Mouse (Mus musculus): Measurements from ENCODE around the gene Rpl37.

Rpl37 gene

DNA sequence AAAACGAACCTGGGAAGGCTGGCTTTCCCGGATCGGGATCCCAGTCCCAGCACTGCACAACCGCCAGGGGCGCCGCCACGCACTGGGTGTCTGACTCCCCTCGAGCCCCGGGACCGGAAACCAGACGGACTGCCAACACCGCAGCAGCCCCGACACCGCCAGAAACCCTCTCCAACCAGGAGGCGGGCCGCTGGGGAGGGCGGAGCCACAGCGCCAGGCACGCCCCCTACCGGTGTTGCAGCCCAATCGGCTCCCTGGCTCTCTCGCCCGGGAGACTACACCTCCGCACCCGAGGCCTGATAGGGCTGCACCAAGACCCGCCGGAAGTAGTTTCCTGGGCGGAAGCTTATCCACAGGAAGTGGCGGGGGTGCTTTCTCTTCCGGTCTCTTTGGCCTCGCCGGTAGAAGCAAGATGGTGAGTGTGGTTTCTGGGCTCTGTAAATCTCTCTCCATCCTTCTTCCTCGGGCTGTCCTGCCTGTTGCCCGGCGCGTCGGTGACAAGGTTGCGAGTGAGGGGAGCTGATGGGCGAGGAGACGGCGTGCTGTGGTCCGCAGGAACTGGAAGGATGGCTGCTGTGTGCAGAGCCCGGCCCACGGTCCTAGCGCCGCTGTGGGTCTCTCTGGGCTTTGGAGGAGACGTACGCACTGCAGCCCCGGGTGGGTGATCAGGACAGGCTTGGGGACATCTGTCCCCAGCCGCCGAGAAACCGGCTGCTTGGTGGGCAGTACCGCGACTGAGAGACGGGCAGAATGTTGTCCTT lies at the start of gene Rpl37:
Gene Rpl37, plus strand, starts transcription at position 376 of the 761 bp plus-strand sequence.
- peak; percentile 97 for DNase-seq (ENCODE audit: low read depth)

DNA sequence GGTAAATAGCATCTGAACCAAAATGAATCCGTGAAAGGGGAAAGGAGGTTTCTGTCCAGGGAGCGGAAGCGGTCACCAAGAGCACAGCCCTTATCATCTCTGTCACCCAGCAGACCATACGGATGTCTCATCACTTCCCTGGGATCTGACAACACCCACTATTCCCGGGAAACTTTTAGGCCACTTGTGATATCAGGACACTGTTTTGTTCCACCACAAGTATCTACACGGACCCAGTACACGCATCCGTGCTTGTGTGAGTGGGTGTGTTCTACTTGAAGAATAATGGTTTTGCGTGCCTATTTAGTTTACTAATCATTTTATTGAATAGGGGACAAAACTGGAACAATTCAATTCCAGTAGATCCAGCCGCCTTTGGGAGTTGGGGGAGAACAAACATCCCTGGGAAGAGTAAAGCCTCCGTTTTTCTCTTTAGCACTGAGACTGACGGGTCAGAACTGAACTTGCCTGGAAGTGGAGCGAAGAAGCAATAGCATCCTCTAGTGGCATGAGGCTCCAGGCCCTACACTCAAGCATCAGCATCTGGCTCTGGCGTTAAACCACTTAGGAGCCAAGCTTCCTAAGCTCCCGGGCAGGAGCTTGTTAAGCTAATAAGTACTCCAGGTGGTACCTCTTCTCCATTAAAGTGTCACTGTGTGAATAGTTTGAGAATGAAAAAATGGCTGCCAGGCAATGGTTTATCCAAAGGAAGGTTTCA lies 47.5 kb upstream of the Rpl37 start:
- no peak for DNase-seq (ENCODE audit: low read depth)

GRCm38 (mm10) chr15:5081235-5081634 lies 35.2 kb upstream of the Rpl37 start:
- no peak for DNase-seq (ENCODE audit: low read depth)

GRCm38 (mm10) chr15:5086162-5086561 lies 30.3 kb upstream of the Rpl37 start:
- peak; percentile 53 for DNase-seq (ENCODE audit: low read depth)

- DNase-seq (ENCODE audit: low read depth) = no peak
Measured at GRCm38 (mm10) chr15:5088850-5089608, 27.4 kb upstream of the Rpl37 start.

- DNase-seq (ENCODE audit: low read depth) = no peak
Measured at GRCm38 (mm10) chr15:5090131-5090530, 26.3 kb upstream of the Rpl37 start.

- no peak for DNase-seq (ENCODE audit: low read depth)
Measured at GRCm38 (mm10) chr15:5095534-5096301, 20.7 kb upstream of the Rpl37 start.

- no peak for DNase-seq (ENCODE audit: low read depth)
Measured at GRCm38 (mm10) chr15:5097376-5097775, 19.1 kb upstream of the Rpl37 start.

DNA sequence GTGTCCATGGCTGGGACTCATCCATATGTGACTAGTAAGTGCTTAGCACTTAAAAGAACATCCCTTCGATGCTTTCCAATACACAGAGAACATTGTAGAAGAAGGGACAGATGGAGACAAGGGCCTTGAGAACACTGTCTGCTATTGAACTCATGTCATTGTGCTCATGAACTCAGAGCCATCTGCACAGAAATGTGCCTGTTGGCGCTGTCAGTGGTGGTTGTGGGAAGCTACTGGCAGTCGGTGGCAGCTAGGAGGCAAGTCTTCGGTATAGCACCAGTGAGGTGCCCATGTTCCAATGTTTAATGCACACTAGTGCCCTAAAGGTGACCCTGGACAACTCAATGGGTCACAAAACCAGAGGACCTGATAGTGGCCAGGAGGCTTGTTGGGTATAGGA lies 14.1 kb upstream of the Rpl37 start:
- no peak for DNase-seq (ENCODE audit: low read depth)

DNA sequence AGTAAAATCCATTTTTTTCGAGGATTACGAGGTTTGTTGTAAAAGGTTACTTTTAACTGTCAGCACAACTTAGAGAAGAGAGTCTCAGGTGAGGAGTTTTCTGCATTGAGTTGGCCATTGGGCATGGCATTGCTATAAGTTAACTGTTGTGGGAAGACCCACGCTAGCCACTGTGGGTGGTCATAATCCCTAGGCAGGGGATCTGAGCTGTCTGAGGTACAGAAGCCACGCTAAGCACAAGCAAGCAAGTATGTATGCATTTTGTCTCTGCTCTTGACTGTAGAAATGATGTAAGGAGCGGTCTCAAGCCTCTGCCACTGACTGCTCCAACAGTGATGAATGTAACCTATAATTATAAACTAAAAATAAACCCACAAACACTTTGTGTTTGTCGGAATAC lies 10.6 kb upstream of the Rpl37 start:
- DNase-seq (ENCODE audit: low read depth) = no peak

- peak; percentile 84 for DNase-seq (ENCODE audit: low read depth)
Measured at GRCm38 (mm10) chr15:5106293-5106692, 10.2 kb upstream of the Rpl37 start.

DNA sequence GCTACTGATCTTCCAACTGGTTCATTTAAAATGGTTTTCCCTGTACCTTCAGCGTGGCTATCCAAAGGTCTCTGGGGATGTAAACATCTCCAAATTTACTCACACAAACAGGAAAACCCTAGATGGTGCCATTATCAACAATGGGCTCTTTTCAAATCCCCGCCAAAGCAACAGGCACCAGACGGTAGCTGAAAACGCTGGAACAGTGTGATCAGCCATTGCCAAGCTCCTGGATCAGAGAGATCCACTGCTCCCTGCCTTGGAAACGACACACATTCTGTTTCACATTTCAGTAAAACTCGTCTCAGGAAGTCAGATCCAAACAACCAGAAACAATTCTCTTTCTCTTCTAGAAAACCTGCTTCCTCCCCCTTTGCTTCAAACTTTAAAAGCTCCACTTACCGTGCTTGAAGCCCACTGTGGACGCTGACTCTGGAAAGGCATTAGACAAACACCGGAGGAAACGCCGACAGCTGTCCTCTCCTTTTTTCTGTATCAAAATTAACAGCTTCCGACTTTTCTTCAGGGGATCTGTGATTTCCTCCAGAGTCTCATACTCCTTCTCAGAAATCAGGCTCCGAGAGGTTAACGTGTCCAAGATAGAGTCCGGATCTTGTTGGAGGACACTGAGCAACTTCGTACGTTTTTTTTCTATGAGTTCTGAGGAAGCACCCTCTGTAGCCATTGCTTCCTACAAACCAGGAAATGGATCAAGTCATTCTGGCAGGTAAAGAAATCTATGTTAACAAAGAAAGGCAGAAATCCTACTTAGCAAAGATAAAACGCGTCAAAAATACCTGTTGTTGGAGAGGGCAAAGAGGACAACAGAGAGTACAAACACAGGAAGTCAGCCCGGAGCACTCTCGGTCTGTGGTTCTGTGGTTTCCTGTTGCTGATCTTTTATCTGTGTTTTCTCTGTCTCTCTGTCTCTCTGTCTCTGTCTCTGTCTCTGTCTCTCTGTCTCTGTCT lies 8.5 kb upstream of the Rpl37 start, which contains the start of gene Card6:
Gene Card6, minus strand, starts transcription at position 854 of the 969 bp plus-strand sequence.
- peak; percentile 88 for DNase-seq (ENCODE audit: low read depth)

GRCm38 (mm10) chr15:5108655-5109040 lies 7.8 kb upstream of the Rpl37 start:
- DNase-seq (ENCODE audit: low read depth) = no peak

DNA sequence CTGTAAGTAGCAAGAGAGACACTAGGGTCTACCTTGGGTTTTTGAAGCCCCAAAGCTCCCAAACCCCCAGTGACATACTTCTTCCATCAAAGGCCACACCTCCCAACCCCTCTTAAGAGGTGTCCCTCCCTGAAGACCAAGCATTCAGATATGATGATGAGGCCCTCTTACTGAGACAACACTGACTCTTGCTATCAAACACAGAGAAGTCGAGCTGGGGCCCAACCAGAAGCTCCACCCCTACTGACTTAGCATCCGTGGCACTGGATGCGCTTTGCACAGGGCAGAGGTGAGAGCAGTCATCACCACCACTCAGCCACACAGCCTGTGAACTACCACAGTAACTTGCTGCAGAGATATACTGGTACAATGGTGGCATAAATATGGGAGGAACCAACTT lies 3.8 kb upstream of the Rpl37 start:
- DNase-seq (ENCODE audit: low read depth) = no peak

DNA sequence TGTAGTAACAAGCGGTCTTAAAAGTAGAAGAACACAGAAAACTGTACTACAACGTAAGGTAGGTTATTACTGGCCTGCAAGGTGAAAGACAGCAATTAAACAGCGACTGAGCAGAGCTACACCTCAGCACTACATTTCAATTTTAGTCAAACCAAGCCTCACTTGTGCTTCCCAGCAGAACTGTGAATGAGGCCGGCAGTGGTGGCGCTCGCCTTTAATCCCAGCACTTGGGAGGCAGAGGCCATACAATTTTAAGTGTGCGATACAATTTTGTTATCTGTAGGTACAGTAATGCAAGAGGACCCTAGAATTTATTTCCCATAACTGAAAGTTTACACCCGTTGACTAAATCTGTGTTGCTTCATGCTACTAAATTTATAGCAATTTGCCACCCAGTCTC lies 1.3 kb upstream of the Rpl37 start:
- DNase-seq (ENCODE audit: low read depth) = no peak

DNA sequence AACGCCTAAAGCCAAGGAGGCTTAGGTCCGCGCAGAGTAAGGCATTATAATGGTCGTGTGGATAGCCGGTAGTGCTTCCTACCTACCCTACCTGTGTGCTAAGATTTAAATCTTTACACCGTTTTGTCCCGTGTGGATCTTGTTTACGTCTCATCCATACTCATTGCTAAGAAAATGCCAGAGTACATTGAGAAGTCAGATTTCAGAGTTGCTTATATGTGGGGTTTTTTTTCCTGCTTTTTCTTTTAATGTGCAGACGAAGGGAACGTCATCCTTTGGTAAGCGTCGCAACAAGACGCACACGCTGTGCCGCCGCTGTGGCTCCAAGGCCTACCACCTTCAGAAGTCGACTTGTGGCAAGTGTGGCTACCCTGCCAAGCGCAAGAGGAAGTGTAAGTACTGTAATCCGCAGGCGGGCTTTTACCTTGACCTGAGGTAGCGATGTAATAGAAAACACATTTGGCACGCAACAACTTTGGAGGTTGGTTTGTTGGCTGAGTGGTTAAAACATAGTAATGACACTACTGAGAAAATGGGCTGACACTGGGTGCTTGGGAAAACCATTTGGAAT lies 671 bp downstream of the Rpl37 start:
- peak; percentile 65 for DNase-seq (ENCODE audit: low read depth)

- DNase-seq (ENCODE audit: low read depth) = no peak
Measured at GRCm38 (mm10) chr15:5118626-5119025, 2.2 kb downstream of the Rpl37 start.

- no peak for DNase-seq (ENCODE audit: low read depth)
Measured at GRCm38 (mm10) chr15:5119192-5119591, 2.7 kb downstream of the Rpl37 start.

- no peak for DNase-seq (ENCODE audit: low read depth)
Measured at GRCm38 (mm10) chr15:5119707-5120106, 3.3 kb downstream of the Rpl37 start.

- DNase-seq (ENCODE audit: low read depth) = no peak
Measured at GRCm38 (mm10) chr15:5121535-5122313, 5.3 kb downstream of the Rpl37 start.

Measured in induced T-regulatory cell, adult 2 months (primary cell).